Mouse (Mus musculus): ENCODE measurements around the gene Fam120a. TPM values are rescaled to one million over a fixed set of nuclear protein-coding genes. Genes with fewer than 3 reads are reported as not detected.
A peak's percentile ranks its signal among the peaks of the same experiment; 100 is the strongest.

The Fam120a gene
- polyA plus RNA-seq, 1 experiment: 73.5 TPM

DNA sequence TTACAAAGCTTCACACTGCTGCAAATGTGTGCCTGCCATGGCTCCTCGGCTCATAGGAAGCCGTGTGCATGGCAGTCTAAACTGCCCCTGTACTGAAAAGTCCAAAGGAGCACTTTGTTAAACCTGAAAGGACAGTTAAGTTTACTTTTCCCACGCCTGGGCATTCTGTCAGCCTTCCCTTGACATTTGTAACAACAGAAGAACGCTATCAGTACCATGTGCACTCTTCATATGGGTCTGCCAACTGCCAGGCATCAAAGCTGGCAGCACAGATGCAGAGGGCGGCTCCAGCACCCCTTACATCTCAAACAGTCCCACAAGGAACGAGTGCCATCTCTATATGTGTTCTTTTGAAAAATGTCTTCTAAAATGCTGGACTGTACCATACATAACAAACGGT is 56.4 kb downstream of the Fam120a start:
- no peak for TF ChIP-seq CTCF (IDR thresholded peaks at IDR 0.05; ENCODE audit: control insufficient read depth, insufficient read depth, insufficient read length)
- TF ChIP-seq FOSL1 (IDR thresholded peaks at IDR 0.05; ENCODE audit: insufficient read depth, low read length, poor library complexity, severe bottlenecking): no peak
- TF ChIP-seq MYOG (IDR thresholded peaks at IDR 0.05; ENCODE audit: control insufficient read depth, extremely low read depth, insufficient read length): no peak
- TF ChIP-seq USF1 (IDR thresholded peaks at IDR 0.05; ENCODE audit: low read depth): no peak
- no peak for TF ChIP-seq CEBPB (IDR thresholded peaks at IDR 0.05; ENCODE audit: low read depth)
- TF ChIP-seq MYOD1 (IDR thresholded peaks at IDR 0.05; ENCODE audit: control insufficient read depth, insufficient read length, low read depth): no peak
- TF ChIP-seq MAX (IDR thresholded peaks at IDR 0.05): no peak
- Histone ChIP-seq H3K4me3 (ENCODE audit: insufficient read depth, poor library complexity, severe bottlenecking) (no peak overlapping the region), H3K27me3 (ENCODE audit: control insufficient read depth, insufficient read depth, insufficient read length) (no peaks in the 10 kb centered on the region), H3K79me2 (ENCODE audit: control insufficient read depth, insufficient read depth) (peaks cover 19% of the 10 kb centered on the region), H3K36me3 (ENCODE audit: control insufficient read depth, insufficient read depth) (peaks cover 76% of the 10 kb centered on the region), H3K79me3 (ENCODE audit: low read depth) (peaks cover 4% of the 10 kb centered on the region), H3ac (ENCODE audit: control insufficient read depth, insufficient read length, low read depth) (no peak overlapping the region)

DNA sequence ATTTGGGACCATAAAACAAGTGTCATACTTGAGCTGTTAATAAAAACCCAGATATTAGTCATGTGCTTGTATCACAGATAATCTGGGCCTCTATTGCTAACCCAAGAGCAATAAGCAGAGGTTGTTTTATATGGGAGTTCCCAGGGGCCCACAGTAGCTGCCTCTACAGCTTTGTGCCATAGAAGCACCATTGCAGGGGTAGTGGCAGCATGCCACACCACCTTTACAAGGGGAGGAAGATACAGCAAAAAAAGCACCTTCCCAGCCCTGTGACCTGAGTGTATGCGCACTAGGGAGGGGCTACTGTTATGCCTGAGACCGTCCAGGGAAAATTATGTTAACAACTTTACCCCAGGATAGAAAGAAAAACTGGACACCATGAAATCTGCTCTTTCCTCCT is 62.4 kb downstream of the Fam120a start:
- H3K79me3 ChIP-seq (ENCODE audit: low read depth): peaks cover 1% of the 10 kb centered on the region
- H3K36me3 ChIP-seq (ENCODE audit: control insufficient read depth, insufficient read depth): peaks cover 87% of the 10 kb centered on the region
- H3K27me3 ChIP-seq (ENCODE audit: control insufficient read depth, insufficient read depth, insufficient read length): no peaks in the 10 kb centered on the region
- H3ac ChIP-seq (ENCODE audit: control insufficient read depth, insufficient read length, low read depth): no peak overlapping the region
- H3K79me2 ChIP-seq (ENCODE audit: control insufficient read depth, insufficient read depth): no peaks in the 10 kb centered on the region
- no peak overlapping the region for H3K4me3 ChIP-seq (ENCODE audit: insufficient read depth, poor library complexity, severe bottlenecking)
- TF ChIP-seq MAX (IDR thresholded peaks at IDR 0.05) (no peak), FOSL1 (IDR thresholded peaks at IDR 0.05; ENCODE audit: insufficient read depth, low read length, poor library complexity, severe bottlenecking) (no peak), CEBPB (IDR thresholded peaks at IDR 0.05; ENCODE audit: low read depth) (no peak), USF1 (IDR thresholded peaks at IDR 0.05; ENCODE audit: low read depth) (no peak), MYOD1 (IDR thresholded peaks at IDR 0.05; ENCODE audit: control insufficient read depth, insufficient read length, low read depth) (no peak), MYOG (IDR thresholded peaks at IDR 0.05; ENCODE audit: control insufficient read depth, extremely low read depth, insufficient read length) (no peak), CTCF (IDR thresholded peaks at IDR 0.05; ENCODE audit: control insufficient read depth, insufficient read depth, insufficient read length) (no peak)

DNA sequence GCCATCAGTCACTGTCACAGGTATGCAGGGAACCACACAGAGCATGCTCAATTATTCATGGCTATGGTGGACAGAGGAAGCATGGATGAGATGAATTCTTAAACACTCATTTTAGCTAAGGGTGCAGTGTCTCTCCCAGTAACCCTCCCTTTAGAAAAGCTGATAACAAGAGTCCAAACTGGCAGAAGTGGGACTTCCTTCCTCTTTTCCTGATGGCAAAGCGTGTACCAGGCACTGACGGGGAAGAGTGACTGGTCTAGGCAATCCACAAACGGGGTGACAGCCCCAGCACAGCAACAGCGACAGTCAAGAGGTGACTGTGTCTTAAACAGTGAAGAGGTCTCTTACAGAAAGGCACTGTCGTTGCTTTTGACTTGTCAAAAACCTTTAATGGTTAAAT is 72.4 kb downstream of the Fam120a start:
- H3K27me3 ChIP-seq (ENCODE audit: control insufficient read depth, insufficient read depth, insufficient read length): no peaks in the 10 kb centered on the region
- H3K79me3 ChIP-seq (ENCODE audit: low read depth): no peaks in the 10 kb centered on the region
- no peak overlapping the region for H3K4me3 ChIP-seq (ENCODE audit: insufficient read depth, poor library complexity, severe bottlenecking)
- H3K79me2 ChIP-seq (ENCODE audit: control insufficient read depth, insufficient read depth): no peaks in the 10 kb centered on the region
- TF ChIP-seq MYOG (IDR thresholded peaks at IDR 0.05; ENCODE audit: control insufficient read depth, extremely low read depth, insufficient read length) (no peak), FOSL1 (IDR thresholded peaks at IDR 0.05; ENCODE audit: insufficient read depth, low read length, poor library complexity, severe bottlenecking) (no peak), CTCF (IDR thresholded peaks at IDR 0.05; ENCODE audit: control insufficient read depth, insufficient read depth, insufficient read length) (no peak), MYOD1 (IDR thresholded peaks at IDR 0.05; ENCODE audit: control insufficient read depth, insufficient read length, low read depth) (no peak)
- H3K36me3 ChIP-seq (ENCODE audit: control insufficient read depth, insufficient read depth): peaks cover 91% of the 10 kb centered on the region
- H3ac ChIP-seq (ENCODE audit: control insufficient read depth, insufficient read length, low read depth): no peak overlapping the region

DNA sequence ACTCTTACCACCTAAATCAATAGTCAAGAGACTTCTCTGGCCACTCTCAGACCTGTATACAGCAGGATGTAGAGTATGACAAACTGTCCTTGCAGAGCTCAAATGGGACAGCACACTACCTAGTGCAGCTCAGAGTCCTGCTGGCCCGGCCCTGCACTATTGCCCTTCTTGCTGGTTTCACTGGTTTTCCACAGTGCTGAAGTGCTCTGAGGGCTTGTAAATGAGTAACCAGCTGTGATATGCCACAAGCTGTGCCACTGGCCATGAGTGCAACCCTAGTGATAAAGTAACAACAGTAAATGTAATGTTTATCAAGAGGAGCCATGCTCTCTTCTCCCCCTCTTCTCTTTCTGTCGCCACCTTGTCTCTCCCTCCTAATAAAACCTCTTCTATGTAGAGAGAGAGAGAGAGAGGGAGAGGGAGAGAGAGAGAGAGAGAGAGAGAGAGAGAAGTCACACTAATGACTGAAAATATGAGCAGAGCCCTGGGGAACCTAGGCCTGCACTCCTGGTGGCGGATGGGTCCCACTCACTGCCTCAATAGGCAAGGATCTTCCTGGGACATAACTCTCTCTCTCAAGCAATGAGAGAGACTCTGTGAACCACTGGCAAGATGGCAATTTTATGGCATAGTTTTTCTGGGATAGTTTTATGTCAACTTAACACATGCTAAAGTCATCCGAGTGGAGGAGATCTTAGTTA is 77.4 kb downstream of the Fam120a start:
- Histone ChIP-seq H3K79me2 (ENCODE audit: control insufficient read depth, insufficient read depth) (no peaks in the 10 kb centered on the region), H3K4me3 (ENCODE audit: insufficient read depth, poor library complexity, severe bottlenecking) (no peak overlapping the region), H3K79me3 (ENCODE audit: low read depth) (no peaks in the 10 kb centered on the region), H3K36me3 (ENCODE audit: control insufficient read depth, insufficient read depth) (peaks cover 95% of the 10 kb centered on the region), H3ac (ENCODE audit: control insufficient read depth, insufficient read length, low read depth) (no peak overlapping the region), H3K27me3 (ENCODE audit: control insufficient read depth, insufficient read depth, insufficient read length) (no peaks in the 10 kb centered on the region)
- no peak for TF ChIP-seq MYOD1 (IDR thresholded peaks at IDR 0.05; ENCODE audit: control insufficient read depth, insufficient read length, low read depth)
- TF ChIP-seq MYOG (IDR thresholded peaks at IDR 0.05; ENCODE audit: control insufficient read depth, extremely low read depth, insufficient read length): no peak
- no peak for TF ChIP-seq USF1 (IDR thresholded peaks at IDR 0.05; ENCODE audit: low read depth)
- no peak for TF ChIP-seq CEBPB (IDR thresholded peaks at IDR 0.05; ENCODE audit: low read depth)
- TF ChIP-seq FOSL1 (IDR thresholded peaks at IDR 0.05; ENCODE audit: insufficient read depth, low read length, poor library complexity, severe bottlenecking): no peak
- TF ChIP-seq CTCF (IDR thresholded peaks at IDR 0.05; ENCODE audit: control insufficient read depth, insufficient read depth, insufficient read length): no peak
- no peak for TF ChIP-seq MAX (IDR thresholded peaks at IDR 0.05)

DNA sequence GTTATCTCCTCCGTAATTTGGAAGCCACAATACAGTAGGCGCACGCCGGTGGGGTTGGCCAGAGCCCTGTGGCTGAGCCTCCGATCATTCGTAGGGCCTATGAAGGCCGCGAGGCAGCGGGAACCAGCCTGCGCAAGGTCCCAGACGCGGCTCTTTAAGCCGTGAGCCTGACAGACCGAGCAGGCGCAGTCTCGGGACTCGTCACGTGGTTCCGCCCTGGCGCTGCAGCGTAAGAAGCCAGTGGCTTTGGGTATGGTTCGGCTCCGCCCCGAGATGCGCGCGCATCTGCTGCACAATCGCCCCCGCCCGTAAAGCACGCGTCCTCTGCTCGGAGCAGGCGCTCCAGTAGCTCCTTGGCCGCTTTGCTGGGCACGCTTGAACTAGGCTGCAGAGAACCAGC is 89.3 kb downstream of the Fam120a start:
- Histone ChIP-seq H3ac (ENCODE audit: control insufficient read depth, insufficient read length, low read depth) (peak overlapping the region; percentile 45), H3K27me3 (ENCODE audit: control insufficient read depth, insufficient read depth, insufficient read length) (no peaks in the 10 kb centered on the region), H3K36me3 (ENCODE audit: control insufficient read depth, insufficient read depth) (peaks cover 24% of the 10 kb centered on the region), H3K79me3 (ENCODE audit: low read depth) (no peaks in the 10 kb centered on the region), H3K4me3 (ENCODE audit: insufficient read depth, poor library complexity, severe bottlenecking) (peak overlapping the region; percentile 18), H3K79me2 (ENCODE audit: control insufficient read depth, insufficient read depth) (no peaks in the 10 kb centered on the region)
- TF ChIP-seq CEBPB (IDR thresholded peaks at IDR 0.05; ENCODE audit: low read depth) (no peak), MYOD1 (IDR thresholded peaks at IDR 0.05; ENCODE audit: control insufficient read depth, insufficient read length, low read depth) (no peak), MAX (IDR thresholded peaks at IDR 0.05) (peak; percentile 16), USF1 (IDR thresholded peaks at IDR 0.05; ENCODE audit: low read depth) (peak; percentile 96)

DNA sequence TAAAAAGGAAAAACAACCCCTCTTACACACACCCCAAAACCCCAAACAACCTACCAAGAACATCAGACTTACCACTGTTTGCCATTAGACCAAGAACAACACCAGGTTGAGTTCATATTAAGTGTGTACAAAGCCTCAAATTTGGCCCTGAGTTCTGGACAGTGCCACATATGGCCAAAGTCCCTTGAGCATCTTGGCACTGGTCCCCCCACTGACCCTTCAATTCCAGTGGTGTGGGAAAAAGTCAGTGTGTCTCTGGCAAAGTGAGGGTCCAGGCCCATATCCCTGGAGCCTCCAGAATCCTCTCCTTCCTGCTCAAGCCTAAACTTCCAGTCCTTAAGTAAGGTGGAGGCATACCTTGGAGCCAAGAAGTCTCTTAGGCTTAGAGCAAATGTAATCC is 90.0 kb downstream of the Fam120a start:
- H3K79me2 ChIP-seq (ENCODE audit: control insufficient read depth, insufficient read depth): no peaks in the 10 kb centered on the region
- no peak overlapping the region for H3K4me3 ChIP-seq (ENCODE audit: insufficient read depth, poor library complexity, severe bottlenecking)
- TF ChIP-seq MYOG (IDR thresholded peaks at IDR 0.05; ENCODE audit: control insufficient read depth, extremely low read depth, insufficient read length) (no peak), CEBPB (IDR thresholded peaks at IDR 0.05; ENCODE audit: low read depth) (no peak), CTCF (IDR thresholded peaks at IDR 0.05; ENCODE audit: control insufficient read depth, insufficient read depth, insufficient read length) (no peak), MYOD1 (IDR thresholded peaks at IDR 0.05; ENCODE audit: control insufficient read depth, insufficient read length, low read depth) (no peak), FOSL1 (IDR thresholded peaks at IDR 0.05; ENCODE audit: insufficient read depth, low read length, poor library complexity, severe bottlenecking) (no peak), USF1 (IDR thresholded peaks at IDR 0.05; ENCODE audit: low read depth) (no peak), MAX (IDR thresholded peaks at IDR 0.05) (no peak)
- no peak overlapping the region for H3ac ChIP-seq (ENCODE audit: control insufficient read depth, insufficient read length, low read depth)
- no peaks in the 10 kb centered on the region for H3K27me3 ChIP-seq (ENCODE audit: control insufficient read depth, insufficient read depth, insufficient read length)
- H3K79me3 ChIP-seq (ENCODE audit: low read depth): no peaks in the 10 kb centered on the region
- H3K36me3 ChIP-seq (ENCODE audit: control insufficient read depth, insufficient read depth): peaks cover 17% of the 10 kb centered on the region

Data from C2C12 (cell line).